Mouse (Mus musculus) mesoderm, embryonic 11.5 days (tissue): ENCODE data around the gene Kcnj6.

Experiments
- DNase-seq: peaks from one replicate; pipeline ENCODE4 v3.0.0-alpha.2; 2012; ENCODE audit warnings: low read depth, low spot score

The Kcnj6 gene

DNA sequence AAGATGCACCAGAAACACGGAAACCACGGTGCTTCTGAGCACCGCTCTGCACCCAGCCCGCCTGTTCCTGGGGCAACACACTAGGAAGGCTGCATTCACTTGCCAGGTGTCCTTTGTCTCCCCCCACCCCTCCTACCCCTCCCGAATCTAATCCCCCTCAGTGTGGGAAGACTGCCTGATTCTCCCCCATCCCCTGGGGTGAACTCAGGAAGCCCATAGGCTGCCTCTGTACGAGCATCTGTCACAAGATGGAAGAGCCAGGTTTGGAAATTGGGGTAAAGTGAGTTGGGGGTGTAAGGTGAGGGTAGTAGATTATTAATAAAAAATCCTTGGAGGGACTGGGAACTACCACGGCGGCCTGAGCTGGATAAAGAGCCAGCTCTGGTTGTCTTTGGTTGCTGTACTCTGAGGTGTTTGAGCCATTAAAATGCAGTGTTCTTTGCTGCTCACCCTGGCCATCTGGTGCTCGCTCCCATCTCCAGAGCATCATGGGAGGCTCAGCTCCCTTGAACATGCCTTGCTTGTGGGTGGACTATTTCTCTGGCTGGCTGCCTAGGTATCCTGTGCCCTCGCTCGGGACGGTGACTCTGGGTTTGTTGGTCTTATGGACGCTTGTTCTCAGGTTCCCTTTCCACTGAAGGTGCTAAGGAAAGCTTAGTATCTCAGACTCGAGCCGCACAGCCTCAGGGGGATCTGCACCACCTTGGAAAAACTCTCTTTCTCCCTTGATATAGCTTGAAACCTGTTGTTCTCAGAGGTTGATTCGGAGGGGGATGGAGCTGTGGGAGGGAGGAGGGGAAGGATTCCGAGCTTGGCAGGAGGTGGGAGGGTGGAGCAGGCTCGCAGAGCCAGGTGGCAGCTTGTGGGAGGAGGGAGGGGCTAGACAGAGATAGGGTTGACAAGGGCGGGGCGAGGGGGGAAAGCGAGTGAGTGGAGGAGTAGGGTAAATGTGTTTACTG lies 65.9 kb downstream of the Kcnj6 start:
- DNase-seq, result no peak

DNA sequence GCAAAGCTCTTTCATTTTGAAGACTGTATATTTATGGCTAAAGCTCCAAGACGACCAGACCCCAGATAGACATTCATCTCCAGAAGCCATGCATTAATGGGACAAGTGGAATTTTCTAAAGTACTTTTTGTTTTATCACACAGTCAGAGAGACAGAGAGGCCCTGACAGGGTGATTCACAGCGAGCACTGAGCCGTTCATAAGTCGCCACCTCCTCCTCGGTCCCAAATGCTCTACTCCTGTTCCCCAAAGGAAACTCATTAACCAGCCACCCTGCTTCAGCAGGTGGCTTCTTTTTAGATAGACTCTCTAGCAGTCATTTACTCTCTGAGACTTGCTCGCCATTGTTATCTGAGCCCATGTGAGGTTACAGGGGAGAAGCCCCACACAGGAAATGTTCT lies 72.1 kb downstream of the Kcnj6 start:
- peak; percentile 34 for DNase-seq

DNA sequence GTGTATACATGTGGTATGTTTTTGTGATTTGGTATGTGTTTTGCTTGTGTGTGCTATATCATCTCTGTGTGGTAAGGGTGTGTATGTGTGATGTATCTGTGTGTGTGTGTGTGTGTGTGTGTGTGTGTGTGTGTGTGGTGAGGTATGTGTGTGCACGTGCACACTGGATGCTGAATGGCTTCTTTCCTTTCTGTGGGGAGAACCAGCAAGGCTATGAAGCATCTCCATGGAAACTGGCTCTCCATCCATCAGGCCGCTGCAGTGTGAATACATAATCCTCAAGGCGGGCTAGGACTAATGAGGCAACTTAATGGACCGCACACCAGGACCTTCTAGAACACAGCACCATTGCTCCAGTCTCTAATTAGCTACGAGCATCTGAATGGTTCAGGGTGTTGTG lies 78.3 kb downstream of the Kcnj6 start:
- no peak for DNase-seq

DNA sequence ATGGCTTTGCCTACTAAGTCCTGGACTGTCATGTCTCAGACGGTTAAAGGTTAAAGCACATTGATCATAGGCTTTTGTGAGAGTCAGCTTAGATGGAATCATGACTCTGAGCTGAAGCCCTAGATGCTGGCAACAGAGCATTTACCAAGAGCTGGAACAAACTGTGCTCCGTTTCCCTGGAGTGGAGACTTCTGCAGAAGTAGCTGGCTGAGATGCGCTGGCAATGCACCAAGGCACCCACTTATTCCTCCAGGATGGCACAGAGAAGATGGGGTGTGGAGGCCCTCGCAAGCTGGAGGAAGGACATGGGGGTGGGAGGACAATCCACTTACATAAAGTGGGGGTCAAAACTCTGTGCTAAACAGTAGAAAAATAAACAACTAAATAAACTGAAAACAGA lies 91.5 kb downstream of the Kcnj6 start:
- DNase-seq, result no peak

DNA sequence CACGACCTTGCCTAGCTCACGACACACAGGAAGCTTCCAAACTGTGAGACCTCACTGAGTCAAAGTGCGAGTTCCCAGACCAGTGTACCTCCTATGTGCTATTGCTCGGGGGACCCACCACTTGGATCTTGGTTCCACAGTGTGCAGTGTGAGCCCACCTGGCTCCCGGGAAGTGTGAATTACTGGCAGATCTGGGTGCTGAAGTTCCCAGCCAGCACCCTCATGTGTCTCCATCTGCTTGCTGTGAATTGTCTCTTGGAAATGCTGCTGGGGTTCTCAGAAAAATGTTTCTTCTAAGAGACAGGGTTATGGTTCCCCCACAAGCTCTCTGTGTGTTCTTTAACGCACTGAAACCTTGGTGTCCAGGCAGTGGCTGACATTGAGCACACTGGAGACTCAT lies 98.7 kb downstream of the Kcnj6 start:
- DNase-seq, result no peak

DNA sequence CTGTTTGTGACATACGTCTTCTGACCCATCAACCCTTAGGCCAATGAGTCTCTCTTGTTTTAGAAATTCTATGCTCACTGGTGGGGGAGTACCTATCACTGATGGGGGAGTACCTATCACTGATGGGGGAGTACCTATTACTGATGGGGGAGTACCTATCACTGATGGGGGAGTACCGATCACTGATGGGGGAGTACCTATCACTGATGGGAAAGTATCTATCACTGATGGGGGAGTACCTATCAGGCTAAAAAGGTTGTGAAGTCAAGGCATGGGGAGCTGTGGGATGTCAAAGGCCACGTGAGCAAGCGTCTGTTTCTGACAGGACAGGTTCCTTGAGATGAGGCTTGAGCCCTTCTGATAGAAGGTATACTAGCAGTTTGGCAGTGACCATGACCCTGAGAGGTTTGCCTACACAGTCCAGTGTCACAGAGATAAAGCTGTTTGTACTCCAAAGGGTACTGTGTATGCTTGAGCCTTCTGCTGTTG lies 105.3 kb downstream of the Kcnj6 start:
- DNase-seq, result no peak

DNA sequence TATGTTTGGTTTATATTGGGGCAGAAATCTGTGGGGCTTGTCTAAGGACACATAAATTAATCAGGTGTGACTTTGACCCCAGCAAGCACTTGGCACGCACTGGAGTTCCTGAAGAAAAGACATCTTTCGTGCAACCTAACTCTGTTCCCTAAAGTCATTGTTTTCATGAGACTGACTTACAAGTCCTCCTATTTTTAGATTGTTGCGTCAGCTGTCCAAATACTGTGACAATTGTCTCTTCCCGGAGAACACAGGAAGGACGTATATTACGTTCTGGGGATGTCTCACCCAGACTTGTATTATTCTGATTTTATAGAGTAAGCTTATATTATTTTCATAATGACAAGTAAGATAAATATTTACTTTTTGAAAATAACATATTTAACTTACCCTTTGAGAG lies 106.9 kb downstream of the Kcnj6 start:
- DNase-seq, result no peak

DNA sequence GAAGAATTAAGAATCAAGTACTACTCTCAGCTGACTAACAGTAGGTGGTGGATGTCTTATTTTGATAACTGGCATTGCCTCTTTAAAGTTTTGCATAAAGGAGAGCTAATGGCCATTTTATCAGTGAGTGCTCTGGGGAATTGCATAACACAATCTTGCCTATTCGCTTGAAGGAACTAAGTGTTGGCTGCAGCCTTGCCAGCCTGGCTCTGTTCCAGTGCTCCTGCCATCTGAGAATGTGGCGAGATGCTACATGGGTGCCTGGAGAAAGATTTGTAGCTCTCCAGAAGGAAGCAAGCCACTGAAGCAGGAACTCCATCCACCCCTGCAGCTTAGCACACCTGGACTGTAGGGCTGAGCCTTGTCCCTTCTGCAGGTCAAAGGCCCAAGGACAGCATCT lies 107.4 kb downstream of the Kcnj6 start:
- DNase-seq, result no peak

DNA sequence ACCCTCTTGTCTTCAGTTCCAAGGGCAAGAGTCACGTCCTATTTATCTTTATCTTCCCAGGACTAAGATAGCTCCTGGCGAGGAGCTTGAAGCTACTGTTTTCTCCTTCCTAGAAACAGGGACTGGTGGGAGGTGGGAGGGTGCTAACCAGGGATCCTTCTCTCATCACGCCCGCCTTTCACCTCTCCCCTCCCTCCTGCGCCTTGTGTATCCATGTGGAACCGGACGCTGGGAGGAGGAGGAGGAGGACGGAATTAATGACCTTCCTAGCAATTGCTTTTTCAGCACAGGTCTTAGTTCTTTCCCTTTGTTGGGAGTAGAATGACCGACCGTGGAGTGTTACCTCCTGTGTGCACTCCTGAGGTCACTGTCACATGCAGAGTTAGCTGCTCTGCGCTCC lies 108.9 kb downstream of the Kcnj6 start:
- DNase-seq, result no peak

DNA sequence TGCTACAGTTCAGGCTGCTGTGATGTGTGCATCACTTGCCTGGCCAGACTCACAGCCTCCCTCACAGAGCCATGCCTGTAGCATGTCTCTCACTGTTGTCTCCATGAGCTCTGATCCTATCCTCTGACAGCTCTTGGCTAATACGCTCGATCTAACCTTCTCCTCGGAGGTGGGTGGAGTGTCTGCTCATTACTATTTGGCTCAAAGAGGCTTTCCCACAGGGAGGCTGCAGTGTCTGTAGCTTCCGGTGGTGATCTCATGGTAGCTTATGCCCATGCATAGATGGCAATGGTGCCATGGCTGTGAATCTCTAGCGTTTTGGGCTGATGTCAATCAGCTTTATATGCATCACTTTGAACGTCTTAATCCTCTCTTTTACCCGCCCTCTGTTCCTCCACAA lies 111.1 kb downstream of the Kcnj6 start:
- no peak for DNase-seq

DNA sequence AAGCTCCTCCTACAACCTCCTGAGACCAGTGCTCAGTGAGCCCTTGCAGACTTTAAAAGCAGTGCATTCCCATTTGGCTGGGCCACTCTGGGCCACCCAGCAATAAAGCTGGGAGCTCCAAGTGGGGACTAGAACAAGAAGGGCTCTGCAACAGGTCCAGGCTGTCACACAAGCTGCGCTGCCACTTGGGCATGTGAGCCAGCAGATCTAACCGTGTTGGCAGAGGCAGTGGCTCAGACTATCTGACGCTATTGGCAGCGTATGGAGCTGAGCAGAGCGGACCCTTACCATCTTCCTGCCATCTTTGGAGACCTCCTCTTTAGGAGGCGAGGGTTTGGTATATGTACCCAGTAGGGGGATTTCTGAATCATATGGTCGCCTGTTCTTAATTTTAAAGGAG lies 112.4 kb downstream of the Kcnj6 start:
- no peak for DNase-seq

DNA sequence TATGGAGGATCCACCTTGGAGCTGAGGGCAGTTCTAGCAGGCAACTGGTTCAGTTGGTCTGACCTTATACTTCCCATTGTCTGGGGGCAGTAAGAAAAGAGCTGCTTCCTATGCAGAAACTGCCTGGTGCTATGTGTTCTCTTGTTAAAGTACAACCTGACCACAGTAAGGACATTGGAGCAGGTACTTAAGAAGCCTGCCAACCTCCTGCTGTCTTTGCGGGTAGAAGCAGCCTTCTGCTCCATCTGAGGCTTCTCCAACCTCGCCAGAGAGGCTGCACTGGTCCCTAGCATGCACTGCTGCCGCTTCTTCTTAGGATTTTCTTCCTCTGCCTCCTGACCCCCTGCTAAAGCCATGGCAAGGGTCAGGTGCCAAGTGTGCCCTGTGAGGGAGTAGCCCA lies 113.6 kb downstream of the Kcnj6 start:
- no peak for DNase-seq

DNA sequence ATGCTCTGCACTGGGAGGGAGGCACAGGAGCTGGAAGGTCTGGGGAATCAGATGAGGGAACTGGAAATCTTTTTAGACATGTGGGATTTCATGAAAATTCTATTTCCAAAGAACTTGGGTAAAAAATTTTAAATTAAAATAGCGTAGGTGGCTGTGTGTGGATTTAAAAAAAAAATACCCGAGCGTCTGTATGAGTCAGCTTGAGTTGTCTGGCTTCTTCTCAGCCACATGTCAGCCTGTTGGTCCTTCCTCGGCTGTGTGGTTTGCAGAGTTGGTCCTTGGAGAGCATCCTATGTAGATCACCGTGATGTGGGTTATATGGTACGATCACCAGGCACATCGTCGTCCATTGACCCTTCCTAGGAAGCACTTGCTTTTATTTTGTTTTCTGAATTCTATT lies 114.3 kb downstream of the Kcnj6 start:
- no peak for DNase-seq

DNA sequence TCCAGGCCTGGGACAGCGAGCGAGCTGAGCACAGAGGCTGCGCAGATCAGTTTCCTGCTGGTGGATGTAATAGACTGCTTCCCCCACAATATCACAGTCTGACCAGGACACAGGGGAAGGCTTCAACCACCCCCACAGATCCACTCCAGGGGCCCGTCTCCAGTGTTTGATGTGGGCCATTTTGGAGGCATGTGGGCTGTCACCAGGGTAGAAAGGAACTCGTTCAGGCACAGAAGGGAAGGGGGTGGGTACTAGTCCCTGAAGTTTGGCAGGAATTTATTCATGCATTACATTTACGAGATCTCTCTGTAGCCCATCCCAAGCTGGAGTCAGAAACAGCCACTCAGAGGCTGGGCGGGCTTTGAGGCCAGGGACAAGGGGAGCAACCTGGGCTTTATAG lies 115.4 kb downstream of the Kcnj6 start:
- no peak for DNase-seq

DNA sequence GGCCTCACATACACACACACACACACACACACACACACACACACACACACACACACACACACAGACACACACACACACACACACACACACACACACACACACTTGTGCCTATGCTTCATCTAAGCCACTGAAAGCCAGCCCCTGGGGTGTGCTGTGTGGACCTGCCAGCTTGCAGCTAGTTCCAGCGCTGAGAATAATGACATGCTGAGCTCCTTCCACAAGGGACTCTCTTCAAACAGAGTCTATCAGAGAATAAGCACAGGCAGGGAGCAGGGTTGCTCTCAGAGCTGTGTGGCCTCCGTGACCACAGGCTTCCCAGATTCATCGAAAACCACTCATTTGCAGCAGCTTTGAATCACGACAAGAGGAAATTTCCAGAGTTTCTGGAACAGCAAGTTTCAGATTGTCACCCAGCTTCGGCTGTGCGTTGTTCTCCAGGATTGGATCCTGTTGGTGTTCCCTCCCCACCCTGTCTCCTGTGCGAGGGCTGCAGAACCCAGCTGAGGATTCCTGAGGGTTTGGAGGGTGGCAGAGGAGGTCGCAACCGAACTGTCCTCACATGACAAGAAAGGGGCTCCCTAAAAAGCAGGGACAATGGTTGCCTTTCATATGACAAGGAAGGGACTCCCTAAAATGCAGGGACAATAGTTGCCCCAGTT lies 124.8 kb downstream of the Kcnj6 start:
- no peak for DNase-seq

DNA sequence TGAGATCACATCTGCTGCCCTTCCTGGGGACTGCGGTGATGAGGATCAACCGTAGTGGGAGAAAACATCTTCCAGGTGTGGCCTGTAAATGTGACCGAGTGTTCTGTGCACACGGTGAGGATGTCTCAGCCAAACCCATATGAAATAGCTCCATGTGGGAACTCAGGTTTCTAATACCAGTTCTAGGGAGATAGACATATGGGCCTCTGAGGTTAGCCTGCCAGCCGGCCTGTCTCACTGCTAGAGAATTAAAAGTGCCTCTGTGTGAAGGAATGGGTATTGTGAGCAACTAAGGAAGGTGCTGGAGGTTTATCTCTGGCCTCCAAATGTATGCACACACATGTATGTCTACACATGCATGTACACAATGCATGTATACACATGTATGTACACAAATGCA lies 129.1 kb downstream of the Kcnj6 start:
- DNase-seq, result no peak

DNA sequence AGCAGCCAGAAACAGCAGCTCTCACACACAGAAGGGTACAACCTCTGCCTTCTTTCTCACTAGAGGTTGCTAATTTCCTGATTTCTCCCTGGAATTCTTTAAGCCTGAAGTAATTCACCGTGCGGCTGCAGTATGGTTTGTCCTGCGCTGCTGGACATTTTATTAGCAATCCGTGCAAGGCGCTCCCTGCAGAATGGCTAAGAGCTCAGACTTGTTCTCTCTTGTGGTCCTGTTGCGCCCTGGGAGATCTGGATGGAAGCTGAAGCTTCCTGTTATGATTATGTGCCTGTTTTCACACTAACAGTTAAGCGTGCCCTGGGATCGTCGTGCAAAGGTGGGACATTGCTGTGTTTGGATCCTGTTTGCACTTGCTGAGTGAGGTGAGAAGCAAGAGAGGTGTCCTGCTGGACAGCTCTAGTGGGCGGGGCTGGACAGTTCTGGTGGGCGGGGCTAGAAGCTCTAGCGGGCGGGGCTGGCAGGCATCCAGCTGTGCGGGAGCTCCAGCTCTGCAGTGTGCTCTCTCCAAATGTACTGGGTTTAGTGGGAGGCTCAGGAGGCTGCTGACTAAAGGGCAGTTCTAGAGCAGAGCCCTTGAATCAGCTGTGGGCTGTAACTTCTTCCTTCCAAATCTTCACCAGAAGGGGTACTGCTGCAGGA lies 131.1 kb downstream of the Kcnj6 start:
- peak; percentile 46 for DNase-seq

DNA sequence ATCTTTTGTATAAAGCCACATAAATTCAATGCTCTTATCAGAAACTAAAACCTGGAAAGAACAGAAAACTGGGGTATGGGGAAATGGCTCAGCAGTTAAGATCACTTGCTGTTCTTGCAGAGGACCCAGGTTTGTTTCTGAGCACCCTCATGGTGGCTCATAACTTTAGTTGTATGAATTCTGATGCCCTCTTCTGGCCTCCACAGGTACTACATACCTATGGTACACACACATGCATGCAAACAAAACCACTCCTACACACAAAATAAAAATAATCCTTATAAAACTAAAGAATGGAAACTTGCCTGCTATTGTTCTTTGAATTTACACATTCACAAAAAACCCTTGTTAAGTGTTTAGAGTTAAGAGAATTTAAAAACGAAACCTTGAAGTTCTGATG lies 131.7 kb downstream of the Kcnj6 start:
- DNase-seq, result no peak

DNA sequence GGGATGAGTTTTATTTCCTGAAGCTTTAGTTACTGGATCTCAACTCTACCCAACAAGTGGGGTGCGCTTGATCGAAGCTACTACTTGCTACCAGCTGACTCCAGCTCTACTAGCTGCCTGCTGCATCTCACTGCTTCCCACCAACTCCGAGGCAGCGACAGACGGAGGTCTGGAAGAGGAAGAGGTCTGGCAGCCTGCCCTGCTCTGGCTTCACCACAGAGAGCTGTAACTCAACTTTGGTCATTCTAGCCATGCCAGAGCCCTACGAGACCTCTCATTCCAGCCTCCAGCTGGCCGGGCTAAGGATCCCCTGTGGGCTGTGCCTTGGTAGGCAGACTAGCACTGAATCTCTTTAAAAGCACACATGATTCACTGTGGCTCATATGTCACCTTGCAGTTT lies 132.4 kb downstream of the Kcnj6 start:
- DNase-seq, result no peak

DNA sequence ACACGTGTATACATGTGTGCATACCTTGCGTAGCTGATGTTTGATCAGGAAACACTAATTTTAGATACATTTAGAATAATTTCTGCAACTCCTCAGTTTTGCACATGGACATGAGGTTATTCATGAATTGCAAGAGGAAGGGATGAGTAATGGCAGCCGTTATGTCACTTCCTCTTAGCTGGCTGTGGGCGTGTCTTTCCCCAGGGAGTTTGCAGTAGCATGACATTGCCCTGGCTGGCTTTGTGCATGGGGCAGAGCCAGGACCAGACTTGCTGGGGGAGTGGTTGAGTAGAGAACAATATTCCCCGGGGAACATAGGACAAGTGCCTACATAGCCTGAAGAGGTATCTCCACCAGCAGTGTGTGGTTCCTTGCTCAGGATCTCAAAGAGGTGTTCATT lies 134.0 kb downstream of the Kcnj6 start:
- DNase-seq, result no peak

DNA sequence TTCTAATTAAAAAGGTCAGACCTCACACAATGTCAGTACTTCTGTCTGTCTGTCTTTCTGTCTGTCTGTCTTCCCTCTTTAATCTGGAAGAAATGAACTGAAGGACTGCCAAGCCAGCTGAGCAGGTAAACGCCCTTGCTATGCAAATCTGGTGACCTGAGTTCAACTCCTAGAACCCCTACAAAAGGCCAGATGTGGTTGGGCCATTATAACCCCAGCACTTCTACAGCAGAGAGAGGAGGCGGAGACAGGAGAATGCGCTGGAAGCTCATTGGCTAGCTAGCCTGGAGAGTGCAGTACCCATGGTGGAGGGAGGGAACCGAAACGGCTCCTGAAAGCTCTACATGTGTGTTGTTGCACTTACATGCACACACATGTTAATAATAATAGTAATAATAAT lies 141.5 kb downstream of the Kcnj6 start:
- no peak for DNase-seq

DNA sequence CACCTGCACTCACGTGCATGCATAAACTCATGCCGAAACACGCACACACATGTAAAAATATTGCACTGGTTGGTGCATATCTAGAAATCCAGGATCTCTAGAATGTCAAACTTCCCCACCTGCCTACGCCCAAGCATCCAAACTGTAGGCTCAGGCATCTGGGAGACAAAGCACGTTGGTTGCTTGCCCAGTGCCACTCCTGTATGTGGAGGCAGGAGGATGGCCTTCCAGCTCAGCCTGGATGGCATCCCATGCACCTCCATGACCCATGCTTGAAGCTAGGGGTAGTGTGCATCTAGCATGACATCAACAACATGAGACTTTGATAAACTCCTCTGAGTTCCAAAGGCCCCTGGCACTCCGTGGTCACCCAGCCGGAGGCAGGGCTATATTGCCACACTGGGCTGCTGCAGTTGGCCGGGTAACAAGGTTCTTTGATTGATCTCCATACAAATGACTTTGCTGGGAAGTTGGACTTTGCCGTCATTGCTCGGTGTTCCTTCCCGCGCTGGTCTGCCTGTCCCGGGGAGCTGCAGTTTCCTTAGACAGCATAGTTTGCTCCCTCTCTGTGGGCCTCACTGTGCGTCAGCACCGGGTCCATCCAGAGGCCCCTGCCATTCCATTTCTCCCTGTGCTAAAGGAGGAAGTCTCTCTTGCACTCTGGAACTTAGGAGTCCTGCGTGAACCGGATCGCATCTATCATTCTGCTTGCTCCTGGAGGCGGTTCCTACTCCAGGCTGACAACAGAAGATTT lies 144.9 kb downstream of the Kcnj6 start:
- DNase-seq, result no peak
